Mouse (Mus musculus) forebrain, embryonic 15.5 days (tissue): ENCODE data around the gene Slc51a. TPM values are rescaled to one million over a fixed set of nuclear protein-coding genes. Genes with fewer than 3 reads are reported as not detected.

Experiments used
- ATAC-seq: fragments of 200-750 bp; cut with Nextera tagmentation; replicated peaks from 2 replicates; pipeline ENCODE4 v1.8.0; 2017; ENCODE audit warnings: mild to moderate bottlenecking, moderate TSS enrichment, moderate library complexity
- H3K27ac ChIP-seq: fragments of 300-500 bp; sonication (generic); replicated peaks from 2 replicates; pipeline ENCODE4 v1.5.1; 2015; ENCODE audit warnings: mild to moderate bottlenecking, inconsistent platforms
- H3K27me3 ChIP-seq: fragments of 300-500 bp; sonication (generic); 2 replicates; pipeline ENCODE4 v1.6.1; 2015; ENCODE audit warnings: inconsistent platforms
- H3K36me3 ChIP-seq: fragments of 300-500 bp; sonication (generic); 2 replicates; pipeline ENCODE4 v1.6.1; 2015; ENCODE audit warnings: mild to moderate bottlenecking, inconsistent platforms
- H3K4me1 ChIP-seq: fragments of 300-500 bp; sonication (generic); 2 replicates; pipeline ENCODE4 v1.6.1; 2015; ENCODE audit warnings: inconsistent platforms
- H3K4me2 ChIP-seq: fragments of 300-500 bp; sonication (generic); replicated peaks from 2 replicates; pipeline ENCODE4 v1.6.1; 2015; ENCODE audit warnings: mild to moderate bottlenecking, inconsistent platforms
- H3K4me3 ChIP-seq: fragments of 300-500 bp; sonication (generic); 2 replicates; pipeline ENCODE4 v1.5.1; 2015; ENCODE audit warnings: mild to moderate bottlenecking, inconsistent platforms
- H3K9ac ChIP-seq: fragments of 300-500 bp; sonication (generic); replicated peaks from 2 replicates; pipeline ENCODE4 v1.6.1; 2015; ENCODE audit warnings: mild to moderate bottlenecking, inconsistent platforms
- H3K9me3 ChIP-seq: fragments of 300-500 bp; sonication (generic); 2 replicates; pipeline ENCODE4 v1.6.1; 2016; ENCODE audit warnings: inconsistent platforms
- WGBS: fragments of 180-500 bp; shearing (Covaris S2); methylation state at CpG from one replicate; pipeline ENCODE4 v1.1.7; 2015; ENCODE audit warnings: mixed read lengths; 5-methylcytosine and 5-hydroxymethylcytosine counted together
- polyA plus RNA-seq: library from polyadenylated mRNA; unstranded; fragments of >200 nt; fragmentation: Nextera tagmentation; extraction: Ambion mirVana; gene quantifications from 2 replicates; pipeline ENCODE4 v1.2.1, GENCODE M21; 2015

Gene Slc51a
- polyA plus RNA-seq, result 0.11 and 0.29 TPM in 2 replicates

DNA sequence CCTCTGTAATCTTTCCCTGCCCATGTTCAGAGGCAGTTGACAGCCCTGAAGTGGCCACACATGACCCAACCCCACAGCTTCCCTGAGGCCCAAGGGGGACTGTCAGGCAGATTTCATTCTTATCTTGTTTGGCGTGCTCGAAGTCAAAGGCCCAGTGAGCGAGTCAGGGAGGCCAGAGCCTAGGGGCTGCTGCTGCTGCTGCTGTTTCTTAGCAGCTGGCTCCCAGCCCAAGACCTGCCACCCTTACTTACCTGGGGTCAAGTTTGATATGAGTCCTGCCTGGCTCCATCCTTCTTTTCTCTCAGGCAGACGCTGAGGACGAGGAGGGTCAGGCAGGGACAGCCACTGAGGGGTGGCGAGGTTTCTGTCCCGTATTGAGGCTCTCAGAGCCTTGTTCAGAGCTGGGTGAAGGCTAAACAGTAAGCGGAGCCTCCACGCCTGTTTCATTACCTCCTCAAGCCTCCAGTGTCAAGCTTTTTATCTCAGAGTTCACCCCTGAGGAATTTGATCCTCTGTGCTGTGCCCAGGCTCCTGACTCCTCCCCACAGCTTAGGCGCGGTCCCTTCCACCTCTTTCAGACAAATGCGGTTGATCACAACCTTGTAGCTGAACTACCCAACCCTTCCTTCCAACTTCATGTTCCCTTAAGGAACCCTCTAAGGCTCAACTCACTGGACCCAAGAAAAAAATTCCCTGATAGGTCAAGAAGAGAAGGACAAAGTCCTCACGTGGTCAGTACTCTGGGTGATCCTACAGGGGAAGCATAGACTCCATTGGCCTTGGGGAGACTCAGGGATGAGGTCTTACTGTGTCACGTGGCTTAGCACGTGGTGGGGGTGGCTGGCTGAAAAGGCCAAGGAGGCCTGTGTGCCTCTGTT lies at the start of gene Slc51a:
Gene Slc51a, minus strand, starts transcription at position 646 of the 878 bp plus-strand sequence.
- Histone ChIP-seq H3K27me3 (no peaks in the 10 kb centered on the region), H3K4me2 (no peak within 1 kb of the TSS)
- 67% methylated on average over 15 of the region's 15 CpGs for WGBS

DNA sequence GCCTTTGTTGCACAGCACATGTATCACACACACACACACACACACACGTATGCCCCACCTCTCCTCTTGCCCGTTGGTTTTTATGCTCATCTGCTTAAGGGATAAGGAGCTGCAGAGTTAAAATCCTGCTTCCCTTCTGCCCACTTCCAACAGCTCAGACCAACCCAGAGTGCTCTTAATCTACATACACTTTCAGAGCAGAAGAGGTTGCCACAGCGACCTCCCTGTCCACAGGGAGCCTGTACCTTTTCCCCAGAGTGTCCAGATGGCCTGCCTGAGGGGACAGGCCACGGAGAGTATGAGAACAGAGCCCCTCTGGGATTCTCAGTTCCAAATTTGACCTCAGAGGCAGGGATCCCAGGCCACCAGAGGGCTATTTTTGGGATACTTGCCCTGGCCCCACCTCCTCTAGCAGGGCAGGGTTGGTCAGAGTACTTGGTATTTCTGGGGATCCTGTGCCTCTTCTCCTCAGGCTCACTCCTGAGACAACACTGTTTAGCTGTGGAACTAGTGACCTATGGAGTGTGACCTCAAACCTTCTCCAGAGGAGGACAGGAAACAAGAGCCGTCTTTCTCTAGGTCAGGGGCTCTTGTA lies 47.6 kb upstream of the Slc51a start:
- no peaks in the 10 kb centered on the region for H3K27me3 ChIP-seq
- H3K4me3 ChIP-seq, result no peak overlapping the region
- H3K4me1 ChIP-seq, result peaks cover 14% of the 10 kb centered on the region
- H3K27ac ChIP-seq, result no peak overlapping the region
- H3K9me3 ChIP-seq, result no peaks in the 10 kb centered on the region
- no peak for ATAC-seq
- H3K36me3 ChIP-seq, result no peaks in the 10 kb centered on the region
- H3K4me2 ChIP-seq, result no peak overlapping the region
- WGBS, result 48% methylated on average over 5 of the region's 5 CpGs
- no peak overlapping the region for H3K9ac ChIP-seq

More for the DNA sequence above, at the start of gene Slc51a:
- Histone ChIP-seq H3K9ac (no peak within 1 kb of the TSS), H3K4me3 (no peak within 1 kb of the TSS), H3K36me3 (no peaks in the 10 kb centered on the region), H3K4me1 (no peaks in the 10 kb centered on the region), H3K9me3 (no peaks in the 10 kb centered on the region), H3K27ac (no peak within 1 kb of the TSS)
- no peak for ATAC-seq

DNA sequence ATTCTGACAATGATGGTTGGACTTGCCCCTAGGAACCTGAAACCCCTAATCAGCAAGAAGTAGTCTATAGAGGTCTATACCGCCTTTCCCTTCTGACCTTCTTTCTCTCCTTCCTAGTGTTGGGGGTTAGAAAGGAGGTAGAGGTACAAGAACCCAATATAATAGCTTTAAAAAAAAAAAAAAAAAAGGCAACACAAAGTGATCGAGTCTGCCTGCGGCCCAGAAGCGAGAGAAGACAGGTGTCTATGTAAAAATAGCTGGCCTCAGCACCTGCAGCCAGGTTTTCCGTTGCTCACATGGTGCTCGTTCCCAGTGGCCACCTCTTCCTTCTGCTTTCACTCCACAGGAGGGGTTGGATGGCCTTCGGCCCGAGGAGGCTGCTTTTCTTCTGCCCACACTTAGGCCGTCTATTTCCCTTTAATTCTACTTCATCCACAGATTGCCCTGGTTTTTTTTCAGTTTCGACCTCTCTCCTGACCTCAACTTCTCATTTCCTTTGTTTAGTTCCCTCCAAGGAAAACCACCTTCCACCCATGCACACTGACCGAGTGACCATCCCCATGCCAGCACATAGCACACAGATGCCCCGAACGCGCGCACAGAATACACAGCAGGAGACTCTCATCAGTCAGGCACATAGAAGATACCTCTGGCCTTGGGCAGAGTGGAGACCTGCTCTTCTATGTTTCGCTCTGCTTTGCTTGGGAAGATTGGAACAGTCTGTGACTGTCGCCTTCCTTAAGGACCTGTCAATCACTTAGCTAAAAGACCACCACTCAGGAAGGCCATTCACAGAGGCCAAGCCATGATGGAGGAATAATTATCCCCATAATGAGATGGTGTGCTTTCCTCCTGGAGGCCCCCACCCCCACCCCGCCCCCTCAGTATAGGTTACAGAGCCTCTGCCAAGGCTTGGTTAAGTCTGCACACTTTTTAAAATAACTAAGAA lies 45.5 kb upstream of the Slc51a start:
- H3K27me3 ChIP-seq, result no peaks in the 10 kb centered on the region
- H3K4me3 ChIP-seq, result no peak overlapping the region
- H3K36me3 ChIP-seq, result no peaks in the 10 kb centered on the region
- H3K27ac ChIP-seq, result no peak overlapping the region
- H3K9me3 ChIP-seq, result no peaks in the 10 kb centered on the region
- H3K4me2 ChIP-seq, result no peak overlapping the region
- ATAC-seq, result peak; percentile 41; the same call in 1 of the 2 replicates
- 47% methylated on average over 18 of the region's 18 CpGs for WGBS
- no peak overlapping the region for H3K9ac ChIP-seq
- H3K4me1 ChIP-seq, result peaks cover 11% of the 10 kb centered on the region

DNA sequence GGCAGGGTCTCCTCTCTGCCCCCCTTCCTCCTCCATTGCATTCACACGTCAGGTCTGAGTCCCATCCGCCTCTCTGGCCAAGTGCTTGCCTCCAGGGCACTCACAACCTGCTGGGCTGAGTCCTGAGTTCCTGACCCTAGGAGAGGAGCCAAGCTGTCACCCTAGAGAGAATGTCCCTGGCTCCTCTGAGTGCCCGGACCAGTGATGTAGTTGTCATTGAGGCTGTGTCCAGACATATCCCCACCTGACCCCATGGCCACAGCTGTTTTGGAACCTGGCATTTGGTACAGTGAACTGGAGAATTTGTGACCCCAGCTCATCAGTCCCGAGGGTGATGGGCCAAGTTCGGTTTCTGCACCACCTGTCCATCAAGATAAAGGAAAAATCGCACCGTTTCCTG lies 39.2 kb upstream of the Slc51a start:
- no peak overlapping the region for H3K4me2 ChIP-seq
- no peak overlapping the region for H3K27ac ChIP-seq
- H3K4me3 ChIP-seq, result no peak overlapping the region
- no peaks in the 10 kb centered on the region for H3K36me3 ChIP-seq
- H3K27me3 ChIP-seq, result no peaks in the 10 kb centered on the region
- H3K4me1 ChIP-seq, result 0 out of 2 replicates have a peak, but pooled peaks cover 2% of the 10 kb centered on the region
- H3K9me3 ChIP-seq, result no peaks in the 10 kb centered on the region
- ATAC-seq, result no peak
- no peak overlapping the region for H3K9ac ChIP-seq
- 75% methylated on average over 7 of the region's 7 CpGs for WGBS

DNA sequence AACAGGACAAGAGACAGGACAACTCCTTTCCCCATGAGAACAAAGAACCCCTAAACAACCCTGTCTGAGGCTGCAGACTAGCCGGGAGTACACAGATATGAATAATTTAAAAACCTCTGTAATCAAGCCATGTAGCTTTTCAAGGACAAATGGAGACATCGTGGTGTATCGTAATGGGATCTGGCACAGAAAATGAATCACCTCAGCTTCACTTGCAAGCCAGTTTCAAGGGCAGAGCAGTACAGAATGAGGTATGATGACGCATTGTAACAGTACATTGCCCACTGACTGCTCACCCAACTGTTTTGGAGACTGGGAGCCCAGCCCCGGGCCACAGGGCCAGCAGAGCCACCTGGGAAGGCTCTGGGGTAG lies 36.6 kb upstream of the Slc51a start:
- 68% methylated on average over 5 of the region's 5 CpGs for WGBS
- Histone ChIP-seq H3K4me2 (no peak overlapping the region), H3K27me3 (no peaks in the 10 kb centered on the region), H3K9me3 (no peaks in the 10 kb centered on the region), H3K4me1 (0 out of 2 replicates have a peak, but pooled peaks cover 7% of the 10 kb centered on the region), H3K4me3 (no peak overlapping the region), H3K9ac (no peak overlapping the region), H3K27ac (0 out of 2 replicates have a peak overlapping the region, but pooled peaks have one; percentile 22), H3K36me3 (no peaks in the 10 kb centered on the region)
- ATAC-seq, result no peak

DNA sequence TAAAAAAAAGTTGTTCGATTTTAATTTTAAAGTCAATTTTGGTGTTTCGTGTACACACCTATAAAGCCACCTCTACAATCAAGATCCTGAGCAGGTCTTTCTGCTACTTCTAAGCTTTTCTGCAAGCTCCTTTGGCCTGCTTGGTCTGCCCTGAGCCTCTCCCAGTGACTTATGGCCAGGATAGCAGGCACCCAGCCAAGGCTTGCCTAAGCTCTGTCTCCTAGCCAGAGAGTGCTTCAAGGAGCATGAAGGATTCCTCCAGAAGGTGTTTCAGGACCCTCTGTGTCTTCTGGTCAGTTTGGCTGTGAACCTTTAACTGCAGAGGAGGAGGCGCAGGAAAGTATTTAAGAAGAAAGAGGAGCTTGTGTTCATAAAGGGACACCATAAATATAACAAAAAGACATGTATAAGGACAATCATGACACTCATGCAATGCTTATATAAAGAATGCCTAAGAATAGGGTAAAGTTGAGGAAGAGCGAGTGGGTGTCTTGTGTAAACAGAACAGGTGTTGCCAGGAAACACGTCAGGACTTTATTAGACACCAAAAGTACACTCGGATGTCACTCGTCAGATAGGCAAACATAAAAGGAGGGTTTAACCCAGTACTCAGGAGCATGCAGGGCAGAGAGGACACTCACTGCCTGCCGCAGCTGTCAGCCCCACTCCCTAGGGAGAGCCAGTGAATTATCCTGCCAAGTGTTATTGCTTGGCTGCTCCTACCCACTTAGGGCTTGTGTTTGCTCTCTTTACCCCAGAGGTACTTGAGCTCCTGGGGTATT lies 36.0 kb upstream of the Slc51a start:
- ATAC-seq, result no peak
- Histone ChIP-seq H3K36me3 (no peaks in the 10 kb centered on the region), H3K4me3 (no peak overlapping the region), H3K27me3 (no peaks in the 10 kb centered on the region), H3K27ac (0 out of 2 replicates have a peak overlapping the region, but pooled peaks have one; percentile 22), H3K9ac (no peak overlapping the region), H3K4me1 (0 out of 2 replicates have a peak, but pooled peaks cover 7% of the 10 kb centered on the region), H3K4me2 (no peak overlapping the region), H3K9me3 (no peaks in the 10 kb centered on the region)
- 78% methylated on average over 8 of the region's 8 CpGs for WGBS

DNA sequence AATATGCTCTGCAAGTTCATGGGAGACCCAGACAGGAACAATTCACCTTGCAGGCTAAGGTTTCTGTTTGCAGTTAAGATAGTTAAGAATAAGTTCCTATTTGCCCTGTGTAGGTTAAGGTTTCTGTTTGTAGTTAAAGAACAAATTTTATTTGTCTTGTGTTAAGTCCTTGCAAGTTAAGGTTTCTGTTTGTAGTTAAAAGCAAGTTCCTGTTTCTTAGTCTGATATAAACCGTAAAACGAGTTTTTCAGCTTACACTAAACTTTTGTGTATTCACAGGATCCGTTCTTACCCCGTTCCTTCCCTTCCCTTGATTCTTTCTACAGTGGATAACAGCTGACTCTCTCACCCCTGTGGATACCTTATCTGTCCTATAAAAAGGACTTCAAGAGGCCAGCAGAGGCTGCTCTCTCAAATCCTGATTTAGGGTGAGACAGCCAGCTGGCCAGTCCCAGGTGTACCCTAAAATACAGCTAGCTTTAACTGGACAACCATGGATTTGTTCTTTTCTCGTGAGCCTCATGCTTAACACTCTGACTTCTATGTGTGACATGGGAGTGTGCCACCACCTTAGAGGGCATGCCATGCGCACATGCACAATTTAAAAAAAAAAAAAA lies 35.0 kb upstream of the Slc51a start:
- ATAC-seq, result no peak
- H3K36me3 ChIP-seq, result no peaks in the 10 kb centered on the region
- no peak overlapping the region for H3K4me2 ChIP-seq
- H3K4me1 ChIP-seq, result 0 out of 2 replicates have a peak, but pooled peaks cover 7% of the 10 kb centered on the region
- no peaks in the 10 kb centered on the region for H3K9me3 ChIP-seq
- WGBS, result 88% methylated on average over 6 of the region's 6 CpGs
- no peak overlapping the region for H3K4me3 ChIP-seq
- H3K9ac ChIP-seq, result no peak overlapping the region
- H3K27me3 ChIP-seq, result no peaks in the 10 kb centered on the region
- H3K27ac ChIP-seq, result no peak overlapping the region

DNA sequence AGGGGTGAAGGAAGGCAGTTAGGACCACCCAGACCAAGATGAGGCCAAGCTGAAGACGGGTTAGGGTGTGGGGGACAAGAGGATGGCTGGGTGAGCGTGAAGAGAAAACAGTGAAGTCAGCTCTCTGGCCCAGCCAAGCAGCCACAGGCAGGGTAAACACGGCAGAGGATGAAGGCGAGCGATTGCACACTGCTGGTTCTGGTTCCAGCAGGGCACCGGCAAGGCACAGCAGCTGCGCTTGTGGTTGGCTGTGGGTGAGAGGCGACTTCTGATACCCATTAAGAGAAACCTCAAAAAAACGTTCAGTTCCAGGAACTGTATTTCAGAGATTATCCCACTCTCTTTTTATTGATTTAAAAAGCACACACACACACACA lies 32.7 kb upstream of the Slc51a start:
- Histone ChIP-seq H3K27me3 (no peaks in the 10 kb centered on the region), H3K9me3 (no peaks in the 10 kb centered on the region), H3K4me2 (no peak overlapping the region), H3K36me3 (no peaks in the 10 kb centered on the region), H3K4me1 (peaks cover 23% of the 10 kb centered on the region), H3K27ac (no peak overlapping the region), H3K9ac (no peak overlapping the region), H3K4me3 (no peak overlapping the region)
- WGBS, result 37% methylated on average over 9 of the region's 9 CpGs
- ATAC-seq, result no peak

DNA sequence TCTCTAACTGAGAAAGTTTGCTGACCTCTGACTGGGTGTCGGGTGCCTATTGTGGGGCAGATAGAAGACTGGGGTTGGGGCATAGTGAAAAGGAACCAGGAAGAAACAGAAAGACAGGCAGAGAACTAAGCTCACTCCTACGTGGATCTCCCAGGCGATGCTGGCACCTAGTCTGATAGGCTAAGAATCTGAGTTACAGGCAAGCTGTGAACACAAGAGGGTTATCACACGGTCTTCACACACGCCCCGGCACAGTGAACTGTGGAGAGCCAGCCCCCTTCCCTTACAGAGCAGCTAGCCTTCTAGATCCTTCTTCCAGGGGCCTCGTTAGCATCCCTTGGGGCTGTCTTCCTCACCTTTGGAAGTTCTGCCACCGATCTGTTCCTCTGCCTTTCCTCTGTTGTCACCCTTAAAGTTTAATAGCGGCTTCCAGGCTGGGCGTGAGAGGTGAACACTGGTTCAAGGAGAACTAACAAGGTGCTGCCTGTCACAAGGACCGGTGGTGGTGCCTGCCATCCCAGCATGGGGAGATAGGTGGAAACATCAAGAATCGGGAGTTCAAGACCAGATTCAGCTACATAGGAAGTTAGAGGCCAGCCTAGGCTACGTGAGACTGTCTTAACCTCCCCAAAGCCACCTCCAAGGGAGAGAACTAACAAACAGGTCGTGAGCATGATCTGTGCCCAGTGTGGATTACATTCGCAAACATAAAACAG lies 32.1 kb upstream of the Slc51a start:
- ATAC-seq, result no peak
- H3K27me3 ChIP-seq, result no peaks in the 10 kb centered on the region
- 82% methylated on average over 15 of the region's 15 CpGs for WGBS
- no peaks in the 10 kb centered on the region for H3K36me3 ChIP-seq
- no peaks in the 10 kb centered on the region for H3K9me3 ChIP-seq
- peaks cover 25% of the 10 kb centered on the region for H3K4me1 ChIP-seq
- no peak overlapping the region for H3K9ac ChIP-seq
- H3K27ac ChIP-seq, result no peak overlapping the region
- H3K4me2 ChIP-seq, result no peak overlapping the region
- H3K4me3 ChIP-seq, result no peak overlapping the region

DNA sequence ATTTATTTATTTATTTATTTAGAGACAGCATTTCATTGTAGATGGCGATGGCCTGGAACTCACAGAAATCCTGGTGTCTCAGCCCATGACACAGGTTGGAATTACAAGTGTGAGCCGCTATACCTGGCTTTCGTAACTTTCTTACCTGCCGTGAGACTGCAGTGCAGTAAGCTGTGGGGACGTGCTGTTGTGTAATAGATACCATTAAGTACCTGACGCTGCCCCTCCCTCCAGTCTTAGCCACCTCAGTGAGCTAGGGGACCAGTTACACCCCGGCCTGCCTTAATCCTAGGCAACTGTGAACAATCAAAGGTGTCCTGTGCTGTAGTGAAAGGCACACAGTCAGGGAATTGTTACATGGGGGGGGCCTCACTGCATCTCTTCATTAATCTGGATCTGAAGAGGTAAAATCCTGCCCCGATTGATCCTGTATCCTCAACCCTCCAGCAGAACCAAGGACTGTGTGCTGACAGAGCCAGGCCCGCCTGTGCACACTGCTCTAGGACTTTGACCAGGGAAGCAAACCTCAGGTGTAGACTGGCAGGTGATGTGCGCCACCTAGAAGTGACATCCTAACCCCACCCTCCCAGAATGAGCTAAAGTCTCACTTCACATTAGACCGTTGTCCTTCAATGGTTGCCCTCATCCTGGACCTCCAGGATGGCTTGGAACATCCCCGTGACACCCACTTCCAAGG lies 30.3 kb upstream of the Slc51a start:
- no peak overlapping the region for H3K27ac ChIP-seq
- peaks cover 23% of the 10 kb centered on the region for H3K4me1 ChIP-seq
- H3K9ac ChIP-seq, result no peak overlapping the region
- ATAC-seq, result no peak
- H3K9me3 ChIP-seq, result no peaks in the 10 kb centered on the region
- no peak overlapping the region for H3K4me2 ChIP-seq
- H3K36me3 ChIP-seq, result no peaks in the 10 kb centered on the region
- H3K4me3 ChIP-seq, result no peak overlapping the region
- no peaks in the 10 kb centered on the region for H3K27me3 ChIP-seq
- WGBS, result 79% methylated on average over 12 of the region's 12 CpGs
